Mouse (Mus musculus): ENCODE results near the gene Ccdc88a. TPM values are rescaled to one million over a fixed set of nuclear protein-coding genes. Genes with fewer than 3 reads are reported as not detected.
"Not testable (repeated sequence)": the region's sequence is repeated elsewhere in the genome, so short reads cannot be mapped to it uniquely, and the experiment has no call there.

Ccdc88a gene
- polyA plus RNA-seq, 1 experiment from 2014 or later, result 22.2 TPM

GRCm38 (mm10) chr11:29546297-29546696, 172.8 kb downstream of the Ccdc88a start:
- Histone ChIP-seq H3K4me3 (ENCODE audit: low read length) (peak overlapping the region; percentile 88), H3K9ac (ENCODE audit: low read length) (peak overlapping the region; percentile 92), H3K4me1 (replicated peaks; ENCODE audit: control insufficient read depth, insufficient read depth, low read length) (peaks cover 10% of the 10 kb centered on the region), H3K4me2 (ENCODE audit: low read depth, low read length) (peak overlapping the region; percentile 70), H3K36me3 (ENCODE audit: control insufficient read depth, insufficient read depth, low read length) (peaks cover 25% of the 10 kb centered on the region)
- H3K9me3 ChIP-seq (ENCODE audit: control insufficient read depth, low read length); H3K27me3 ChIP-seq (ENCODE audit: control insufficient read depth, insufficient read depth, low read depth, low read length); H3K27ac ChIP-seq (ENCODE audit: low read length); ATAC-seq (ENCODE audit: low read depth): not testable (repeated sequence)
- 89% methylated on average over 2 of the region's 2 CpGs for WGBS

- Histone ChIP-seq H3K4me3 (ENCODE audit: low read length) (peak overlapping the region; percentile 88), H3K27me3 (ENCODE audit: control insufficient read depth, insufficient read depth, low read depth, low read length) (no peaks in the 10 kb centered on the region), H3K27ac (ENCODE audit: low read length) (no peak overlapping the region; the same call in 1 of the 2 replicates), H3K4me1 (replicated peaks; ENCODE audit: control insufficient read depth, insufficient read depth, low read length) (peaks cover 10% of the 10 kb centered on the region), H3K36me3 (ENCODE audit: control insufficient read depth, insufficient read depth, low read length) (peaks cover 22% of the 10 kb centered on the region), H3K9ac (ENCODE audit: low read length) (peak overlapping the region; percentile 92), H3K9me3 (ENCODE audit: control insufficient read depth, low read length) (no peaks in the 10 kb centered on the region), H3K4me2 (ENCODE audit: low read depth, low read length) (peak overlapping the region; percentile 70)
- 11% methylated on average over 2 of the region's 2 CpGs for WGBS
- no peak for ATAC-seq (ENCODE audit: low read depth)
Observed at GRCm38 (mm10) chr11:29546762-29547161, 173.3 kb downstream of the Ccdc88a start.

GRCm38 (mm10) chr11:29547249-29547751, 173.8 kb downstream of the Ccdc88a start:
- H3K4me2 ChIP-seq (ENCODE audit: low read depth, low read length), result peak overlapping the region; percentile 70
- peak overlapping the region; percentile 92 for H3K9ac ChIP-seq (ENCODE audit: low read length)
- peak overlapping the region; percentile 88 for H3K4me3 ChIP-seq (ENCODE audit: low read length)
- H3K9me3 ChIP-seq (ENCODE audit: control insufficient read depth, low read length), result no peaks in the 10 kb centered on the region
- H3K4me1 ChIP-seq (replicated peaks; ENCODE audit: control insufficient read depth, insufficient read depth, low read length), result peaks cover 10% of the 10 kb centered on the region
- H3K27ac ChIP-seq (ENCODE audit: low read length), result peak overlapping the region; percentile 69
- ATAC-seq (ENCODE audit: low read depth), result peak; percentile 35
- WGBS, result under 1% methylated on average over 27 of the region's 27 CpGs
- H3K36me3 ChIP-seq (ENCODE audit: control insufficient read depth, insufficient read depth, low read length), result peaks cover 19% of the 10 kb centered on the region
- H3K27me3 ChIP-seq (ENCODE audit: control insufficient read depth, insufficient read depth, low read depth, low read length), result no peaks in the 10 kb centered on the region

GRCm38 (mm10) chr11:29547752-29548503, 174.5 kb downstream of the Ccdc88a start, which contains the start of the genes Clhc1 and Rps27a:
Gene Clhc1 (plus strand): TSS chr11:29547950.
Gene Rps27a (minus strand): TSS chr11:29548109.
- Histone ChIP-seq H3K9me3 (ENCODE audit: control insufficient read depth, low read length) (no peaks in the 10 kb centered on the region), H3K4me1 (replicated peaks; ENCODE audit: control insufficient read depth, insufficient read depth, low read length) (peaks cover 10% of the 10 kb centered on the region), H3K9ac (ENCODE audit: low read length) (peak within 1 kb of the TSS; percentile 92), H3K27me3 (ENCODE audit: control insufficient read depth, insufficient read depth, low read depth, low read length) (no peaks in the 10 kb centered on the region), H3K27ac (ENCODE audit: low read length) (peak within 1 kb of the TSS; percentile 69), H3K4me2 (ENCODE audit: low read depth, low read length) (peak within 1 kb of the TSS; percentile 72), H3K36me3 (ENCODE audit: control insufficient read depth, insufficient read depth, low read length) (peaks cover 18% of the 10 kb centered on the region), H3K4me3 (ENCODE audit: low read length) (peak within 1 kb of the TSS; percentile 88)
- ATAC-seq (ENCODE audit: low read depth), result peak; percentile 97
- WGBS, result under 1% methylated on average over 46 of the region's 46 CpGs

GRCm38 (mm10) chr11:29548504-29549424, 175.3 kb downstream of the Ccdc88a start:
- ATAC-seq (ENCODE audit: low read depth), result no peak
- Histone ChIP-seq H3K27me3 (ENCODE audit: control insufficient read depth, insufficient read depth, low read depth, low read length) (no peaks in the 10 kb centered on the region), H3K9ac (ENCODE audit: low read length) (peak overlapping the region; percentile 92), H3K4me2 (ENCODE audit: low read depth, low read length) (peak overlapping the region; percentile 72), H3K36me3 (ENCODE audit: control insufficient read depth, insufficient read depth, low read length) (peaks cover 17% of the 10 kb centered on the region), H3K27ac (ENCODE audit: low read length) (0 out of 2 replicates have a peak overlapping the region, but pooled peaks have one; percentile 2), H3K4me1 (replicated peaks; ENCODE audit: control insufficient read depth, insufficient read depth, low read length) (peaks cover 10% of the 10 kb centered on the region), H3K9me3 (ENCODE audit: control insufficient read depth, low read length) (no peaks in the 10 kb centered on the region), H3K4me3 (ENCODE audit: low read length) (peak overlapping the region; percentile 88)
- WGBS, result 17% methylated on average over 23 of the region's 23 CpGs

GRCm38 (mm10) chr11:29549425-29549778, 175.9 kb downstream of the Ccdc88a start:
- H3K9me3 ChIP-seq (ENCODE audit: control insufficient read depth, low read length), result no peaks in the 10 kb centered on the region
- WGBS, result 54% methylated on average over 1 of the region's 1 CpGs
- H3K27ac ChIP-seq (ENCODE audit: low read length), result no peak overlapping the region
- H3K4me3 ChIP-seq (ENCODE audit: low read length), result no peak overlapping the region
- no peak for ATAC-seq (ENCODE audit: low read depth)
- H3K36me3 ChIP-seq (ENCODE audit: control insufficient read depth, insufficient read depth, low read length), result peaks cover 11% of the 10 kb centered on the region
- H3K27me3 ChIP-seq (ENCODE audit: control insufficient read depth, insufficient read depth, low read depth, low read length), result no peaks in the 10 kb centered on the region
- no peak overlapping the region for H3K4me2 ChIP-seq (ENCODE audit: low read depth, low read length)
- H3K9ac ChIP-seq (ENCODE audit: low read length), result no peak overlapping the region
- peaks cover 10% of the 10 kb centered on the region for H3K4me1 ChIP-seq (replicated peaks; ENCODE audit: control insufficient read depth, insufficient read depth, low read length)

Other genes starting within 250 kb of the Ccdc88a start
- 34.4 and 38.8 TPM in 2 replicates for gene Pnpt1, start 242.9 kb upstream of the Ccdc88a start, polyA plus RNA-seq (2015; fragmentation: Nextera tagmentation; extraction: Ambion mirVana)
- gene Ppp4r3b, start 200.8 kb upstream of the Ccdc88a start, polyA plus RNA-seq (2015; fragmentation: Nextera tagmentation; extraction: Ambion mirVana), result 87.4 TPM in 2 replicates
- 71.6 and 76.8 TPM in 2 replicates for gene Cfap36, start 126.2 kb upstream of the Ccdc88a start, polyA plus RNA-seq (2015; fragmentation: Nextera tagmentation; extraction: Ambion mirVana)
- gene Prorsd1, start 141.4 kb downstream of the Ccdc88a start, polyA plus RNA-seq (2015; fragmentation: Nextera tagmentation; extraction: Ambion mirVana), result 26.0 and 30.1 TPM in 2 replicates
- 42.0 and 43.8 TPM in 2 replicates for gene Mtif2, start 152.8 kb downstream of the Ccdc88a start, polyA plus RNA-seq (2015; fragmentation: Nextera tagmentation; extraction: Ambion mirVana)
- gene Clhc1, start 174.3 kb downstream of the Ccdc88a start, polyA plus RNA-seq (2015; fragmentation: Nextera tagmentation; extraction: Ambion mirVana), result 0.21 and 0.34 TPM in 2 replicates
- 974 and 1,066 TPM in 2 replicates for gene Rps27a, start 174.5 kb downstream of the Ccdc88a start, polyA plus RNA-seq (2015; fragmentation: Nextera tagmentation; extraction: Ambion mirVana)